Mouse (Mus musculus): ENCODE results near the gene Hdlbp. TPM values are rescaled to one million over a fixed set of nuclear protein-coding genes. Genes with fewer than 3 reads are reported as not detected.
"Not testable (repeated sequence)": the region's sequence is repeated elsewhere in the genome, so short reads cannot be mapped to it uniquely, and the experiment has no call there.

Hdlbp gene
- 111 and 116 TPM in 2 replicates for polyA plus RNA-seq (2014; fragmentation: Nextera tagmentation; extraction: Ambion mirVana)

GRCm38 (mm10) chr1:93478586-93479475 lies at the start of gene Hdlbp:
TSS of gene Hdlbp (minus strand) at chr1:93478815.
- peaks cover 3% of the 10 kb centered on the region; the same call in 1 of the 2 replicates for H3K4me1 ChIP-seq (ENCODE audit: control insufficient read depth, insufficient read depth, low read length)
- no peaks in the 10 kb centered on the region for H3K36me3 ChIP-seq (ENCODE audit: control insufficient read depth, insufficient read depth, low read length)
- peak within 1 kb of the TSS; percentile 74 for H3K4me2 ChIP-seq (ENCODE audit: low read depth, severe bottlenecking)
- ATAC-seq (ENCODE audit: insufficient number of reproducible peaks, low FRiP score, low TSS enrichment, low read depth) (peak; percentile 97), DNase-seq (ENCODE audit: low spot score) (peak; percentile 99)
- WGBS: under 1% methylated on average over 74 of the region's 74 CpGs
- H3K9me3 ChIP-seq (ENCODE audit: control insufficient read depth, low read length): no peaks in the 10 kb centered on the region
- peak within 1 kb of the TSS; percentile 85 for H3K9ac ChIP-seq (ENCODE audit: low read length)
- no peaks in the 10 kb centered on the region for H3K27me3 ChIP-seq (ENCODE audit: control insufficient read depth, insufficient read depth, low read length)
- peak within 1 kb of the TSS; percentile 84 for H3K27ac ChIP-seq (replicated peaks; ENCODE audit: low read depth, low read length)
- peak within 1 kb of the TSS; percentile 92 for H3K4me3 ChIP-seq (ENCODE audit: low read depth, low read length)

- Histone ChIP-seq H3K9ac (ENCODE audit: low read length) (no peak overlapping the region), H3K4me3 (ENCODE audit: low read depth, low read length) (no peak overlapping the region), H3K4me2 (ENCODE audit: low read depth, severe bottlenecking) (no peak overlapping the region), H3K27me3 (ENCODE audit: control insufficient read depth, insufficient read depth, low read length) (no peaks in the 10 kb centered on the region), H3K9me3 (ENCODE audit: control insufficient read depth, low read length) (no peaks in the 10 kb centered on the region), H3K27ac (replicated peaks; ENCODE audit: low read depth, low read length) (no peak overlapping the region), H3K4me1 (ENCODE audit: control insufficient read depth, insufficient read depth, low read length) (no peaks in the 10 kb centered on the region), H3K36me3 (ENCODE audit: control insufficient read depth, insufficient read depth, low read length) (no peaks in the 10 kb centered on the region)
- ATAC-seq (ENCODE audit: insufficient number of reproducible peaks, low FRiP score, low TSS enrichment, low read depth) (no peak), DNase-seq (ENCODE audit: low spot score) (no peak)
- WGBS: 82% methylated on average over 1 of the region's 1 CpGs
Observed at GRCm38 (mm10) chr1:93522325-93522724, 43.7 kb upstream of the Hdlbp start.

- no peak for ATAC-seq (ENCODE audit: insufficient number of reproducible peaks, low FRiP score, low TSS enrichment, low read depth)
- Histone ChIP-seq H3K4me1 (ENCODE audit: control insufficient read depth, insufficient read depth, low read length) (no peaks in the 10 kb centered on the region), H3K4me3 (ENCODE audit: low read depth, low read length) (no peak overlapping the region), H3K4me2 (ENCODE audit: low read depth, severe bottlenecking) (no peak overlapping the region), H3K9ac (ENCODE audit: low read length) (no peak overlapping the region), H3K36me3 (ENCODE audit: control insufficient read depth, insufficient read depth, low read length) (no peaks in the 10 kb centered on the region), H3K9me3 (ENCODE audit: control insufficient read depth, low read length) (no peaks in the 10 kb centered on the region), H3K27me3 (ENCODE audit: control insufficient read depth, insufficient read depth, low read length) (no peaks in the 10 kb centered on the region), H3K27ac (replicated peaks; ENCODE audit: low read depth, low read length) (no peak overlapping the region)
- 84% methylated on average over 2 of the region's 2 CpGs for WGBS
- no peak for DNase-seq (ENCODE audit: low spot score)
Observed at GRCm38 (mm10) chr1:93521491-93521890, 42.9 kb upstream of the Hdlbp start.

GRCm38 (mm10) chr1:93513221-93513620 lies 34.6 kb upstream of the Hdlbp start:
- Histone ChIP-seq H3K27me3 (ENCODE audit: control insufficient read depth, insufficient read depth, low read length) (no peaks in the 10 kb centered on the region), H3K4me2 (ENCODE audit: low read depth, severe bottlenecking) (no peak overlapping the region; the same call in 1 of the 2 replicates), H3K4me1 (ENCODE audit: control insufficient read depth, insufficient read depth, low read length) (peaks cover 8% of the 10 kb centered on the region; the same call in 1 of the 2 replicates), H3K9me3 (ENCODE audit: control insufficient read depth, low read length) (no peaks in the 10 kb centered on the region), H3K4me3 (ENCODE audit: low read depth, low read length) (no peak overlapping the region), H3K9ac (ENCODE audit: low read length) (no peak overlapping the region), H3K36me3 (ENCODE audit: control insufficient read depth, insufficient read depth, low read length) (no peaks in the 10 kb centered on the region; the same call in 1 of the 2 replicates), H3K27ac (replicated peaks; ENCODE audit: low read depth, low read length) (no peak overlapping the region)
- WGBS: 75% methylated on average over 14 of the region's 14 CpGs
- no peak for DNase-seq (ENCODE audit: low spot score)
- ATAC-seq (ENCODE audit: insufficient number of reproducible peaks, low FRiP score, low TSS enrichment, low read depth): no peak

- DNase-seq (ENCODE audit: low spot score) (no peak), ATAC-seq (ENCODE audit: insufficient number of reproducible peaks, low FRiP score, low TSS enrichment, low read depth) (peak; percentile 59; the same call in 1 of the 2 replicates)
- H3K36me3 ChIP-seq (ENCODE audit: control insufficient read depth, insufficient read depth, low read length): no peaks in the 10 kb centered on the region; the same call in 1 of the 2 replicates
- no peaks in the 10 kb centered on the region for H3K27me3 ChIP-seq (ENCODE audit: control insufficient read depth, insufficient read depth, low read length)
- H3K4me3 ChIP-seq (ENCODE audit: low read depth, low read length): peak overlapping the region; percentile 70
- H3K9me3 ChIP-seq (ENCODE audit: control insufficient read depth, low read length): no peaks in the 10 kb centered on the region
- peak overlapping the region; percentile 64 for H3K4me2 ChIP-seq (ENCODE audit: low read depth, severe bottlenecking)
- peak overlapping the region; percentile 69 for H3K9ac ChIP-seq (ENCODE audit: low read length)
- H3K27ac ChIP-seq (replicated peaks; ENCODE audit: low read depth, low read length): no peak overlapping the region
- peaks cover 8% of the 10 kb centered on the region; the same call in 1 of the 2 replicates for H3K4me1 ChIP-seq (ENCODE audit: control insufficient read depth, insufficient read depth, low read length)
- WGBS: under 1% methylated on average over 15 of the region's 15 CpGs
Observed at GRCm38 (mm10) chr1:93512351-93512690, 33.7 kb upstream of the Hdlbp start.

- Histone ChIP-seq H3K4me3 (ENCODE audit: low read depth, low read length) (peak within 1 kb of the TSS; percentile 70), H3K4me1 (ENCODE audit: control insufficient read depth, insufficient read depth, low read length) (peaks cover 8% of the 10 kb centered on the region; the same call in 1 of the 2 replicates), H3K27ac (replicated peaks; ENCODE audit: low read depth, low read length) (peak within 1 kb of the TSS; percentile 42), H3K36me3 (ENCODE audit: control insufficient read depth, insufficient read depth, low read length) (no peaks in the 10 kb centered on the region; the same call in 1 of the 2 replicates), H3K27me3 (ENCODE audit: control insufficient read depth, insufficient read depth, low read length) (no peaks in the 10 kb centered on the region), H3K9ac (ENCODE audit: low read length) (peak within 1 kb of the TSS; percentile 69), H3K9me3 (ENCODE audit: control insufficient read depth, low read length) (no peaks in the 10 kb centered on the region), H3K4me2 (ENCODE audit: low read depth, severe bottlenecking) (peak within 1 kb of the TSS; percentile 64)
- ATAC-seq (ENCODE audit: insufficient number of reproducible peaks, low FRiP score, low TSS enrichment, low read depth) (peak; percentile 98), DNase-seq (ENCODE audit: low spot score) (peak; percentile 96)
- WGBS: under 1% methylated on average over 63 of the region's 71 CpGs
Observed at GRCm38 (mm10) chr1:93511585-93512350, 33.2 kb upstream of the Hdlbp start, which contains the start of gene Farp2. TSS of gene Farp2 (plus strand) at chr1:93512079.

GRCm38 (mm10) chr1:93508576-93508975 lies 30.0 kb upstream of the Hdlbp start:
- 71% methylated on average over 1 of the region's 1 CpGs for WGBS
- ATAC-seq (ENCODE audit: insufficient number of reproducible peaks, low FRiP score, low TSS enrichment, low read depth); H3K9me3 ChIP-seq (ENCODE audit: control insufficient read depth, low read length): not testable (repeated sequence)

More at GRCm38 (mm10) chr1:93508576-93508975, 30.0 kb upstream of the Hdlbp start:
- not testable (repeated sequence) for H3K4me1 ChIP-seq (ENCODE audit: control insufficient read depth, insufficient read depth, low read length); H3K27ac ChIP-seq (replicated peaks; ENCODE audit: low read depth, low read length); H3K27me3 ChIP-seq (ENCODE audit: control insufficient read depth, insufficient read depth, low read length); H3K4me2 ChIP-seq (ENCODE audit: low read depth, severe bottlenecking); H3K4me3 ChIP-seq (ENCODE audit: low read depth, low read length); H3K9ac ChIP-seq (ENCODE audit: low read length); DNase-seq (ENCODE audit: low spot score); H3K36me3 ChIP-seq (ENCODE audit: control insufficient read depth, insufficient read depth, low read length)
